Mouse (Mus musculus) skeletal muscle tissue, adult 2 months (tissue): ENCODE measurements at regions not wholly inside any gene's neighbourhood (a gene's known extent, or its start where the extent isn't known, plus 50 kb on each side); places are given as distances from the start of the nearest gene placed in this dataset.

Source experiments
- DNase-seq: peaks from one replicate; pipeline ENCODE4 v3.0.0-alpha.2; 2012; ENCODE audit warnings: low read depth, low spot score

GRCm38 (mm10) chr7:71214500-71215055 lies 136.7 kb downstream of the Gm10295 start:
- DNase-seq: no peak

DNA sequence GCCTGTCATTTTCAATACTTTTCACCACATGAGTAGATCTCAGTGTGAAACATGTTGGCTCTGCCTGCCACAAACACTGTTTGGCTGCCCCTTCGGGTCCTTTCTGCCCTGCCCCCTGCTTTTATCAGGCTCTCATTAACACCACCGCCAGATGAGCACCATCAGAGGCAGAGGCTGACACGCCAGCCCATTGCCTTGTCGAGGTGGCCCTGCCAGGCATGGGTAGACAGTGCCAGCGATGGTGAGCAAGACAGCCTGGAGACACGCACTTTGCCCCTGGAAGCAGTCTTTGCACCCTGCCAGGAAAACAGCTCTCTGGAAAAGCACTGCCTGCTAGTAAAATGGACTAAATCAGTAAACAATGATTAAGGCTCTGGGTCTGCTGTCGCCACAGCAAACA lies 158.2 kb downstream of the Gm10295 start:
- no peak for DNase-seq

DNA sequence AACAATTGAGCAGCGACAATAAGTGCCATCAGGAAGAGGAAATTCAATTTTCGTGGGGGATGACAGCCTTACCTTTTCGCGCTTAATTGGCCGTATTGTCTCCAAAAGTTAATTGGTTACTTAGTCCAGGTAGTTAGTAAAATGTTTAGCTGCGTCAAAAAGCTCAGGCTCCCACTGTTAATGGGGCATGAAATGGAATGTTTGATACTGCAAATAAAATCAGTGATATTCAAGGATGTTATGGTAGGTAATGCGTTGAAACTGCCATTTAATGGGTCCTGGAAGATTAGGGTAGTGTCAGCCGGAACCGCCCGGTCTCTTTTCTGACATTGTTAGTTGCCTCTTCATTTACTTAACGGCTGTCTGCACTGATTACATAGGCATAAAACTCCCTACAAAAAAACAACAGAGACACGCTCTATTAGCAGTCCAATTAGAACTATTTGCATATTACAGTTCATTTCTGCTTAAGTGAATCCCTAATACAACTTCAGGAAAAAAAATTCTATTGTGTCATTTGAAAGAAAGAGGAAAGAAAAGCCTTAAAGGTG lies 161.0 kb downstream of the Gm10295 start:
- DNase-seq: no peak

GRCm38 (mm10) chr7:71189757-71190156 lies 161.5 kb downstream of the Gm10295 start:
- no peak for DNase-seq

DNA sequence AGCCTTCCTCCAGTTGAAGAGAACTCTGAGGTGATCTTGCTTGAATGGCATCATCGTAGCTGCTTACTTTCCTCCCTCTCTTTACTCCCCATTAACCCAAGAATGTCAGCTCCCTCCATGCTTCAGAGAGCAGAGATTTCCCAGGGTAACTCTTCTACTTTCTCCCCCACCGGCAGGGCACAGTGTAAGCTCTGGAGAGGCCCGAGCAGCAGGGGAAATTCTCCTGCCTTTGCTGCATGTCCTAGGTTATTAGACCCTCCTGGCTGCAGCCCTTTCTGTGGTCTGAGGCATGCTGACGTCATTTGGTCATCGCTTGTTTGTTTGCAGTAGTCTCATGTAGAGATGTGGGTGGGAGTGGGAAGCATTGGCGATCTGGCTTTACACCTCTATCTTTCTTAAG lies 163.2 kb downstream of the Gm10295 start:
- no peak for DNase-seq

DNA sequence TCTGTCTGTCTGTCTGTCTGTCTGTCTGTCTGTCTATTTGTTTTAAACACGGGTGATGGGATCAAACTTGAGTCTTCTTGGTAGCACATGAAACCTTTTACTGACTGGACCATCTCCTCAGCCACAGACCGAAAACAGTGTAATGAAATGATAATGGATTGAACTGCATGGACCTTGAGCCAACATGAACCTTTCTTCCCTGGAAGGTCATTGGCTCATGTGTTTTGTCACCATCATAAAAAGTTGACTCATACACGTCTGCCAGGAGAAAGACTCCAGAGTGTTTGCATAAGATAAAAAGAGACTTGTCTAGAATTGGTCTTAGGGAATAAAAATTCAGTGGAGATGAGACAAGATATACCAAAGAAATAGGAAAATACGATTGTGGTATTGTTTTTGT lies 176.4 kb downstream of the Gm10295 start:
- DNase-seq: no peak

DNA sequence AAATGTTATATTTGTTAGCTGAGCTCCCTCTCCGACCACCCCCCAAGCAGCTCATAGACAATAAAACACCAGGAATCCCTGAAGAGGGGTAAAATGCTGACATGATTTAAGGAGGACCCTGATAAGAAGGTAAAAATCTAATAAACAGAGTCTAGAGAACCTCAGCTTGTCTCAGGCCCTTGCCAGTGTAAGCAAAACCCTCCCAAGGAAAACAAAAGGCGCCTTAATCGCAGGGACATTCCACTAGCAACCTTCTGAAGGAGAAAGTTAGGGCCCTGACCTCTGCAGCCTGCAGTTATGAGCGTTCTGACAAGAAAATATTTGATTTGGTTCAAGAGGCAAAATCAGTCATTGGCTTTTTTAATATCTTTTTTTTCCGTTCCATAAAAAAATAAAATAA lies 212.2 kb downstream of the Gm10295 start:
- DNase-seq: no peak

DNA sequence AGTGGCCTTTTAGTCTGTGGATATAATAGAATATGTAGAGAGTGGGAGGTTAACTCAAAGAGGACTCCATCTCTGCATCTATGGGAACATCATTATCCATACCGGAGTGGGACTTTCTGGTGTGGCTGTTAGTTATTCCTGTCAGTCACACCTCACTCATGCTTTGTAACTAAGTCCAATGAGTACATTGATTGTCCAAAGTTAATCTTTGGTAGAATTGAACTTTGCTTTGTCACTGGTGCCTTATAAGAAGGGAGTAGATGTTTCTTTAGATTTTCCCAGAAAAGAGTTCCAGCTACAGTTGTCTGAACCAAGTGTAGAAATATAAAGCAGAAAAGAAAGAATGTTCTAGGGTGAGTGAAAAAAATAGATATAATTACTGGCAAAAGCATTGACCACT lies 221.3 kb downstream of the Gm10295 start:
- DNase-seq: no peak

- DNase-seq: no peak
Observed at GRCm38 (mm10) chr7:71128928-71129327, 222.4 kb downstream of the Gm10295 start.

DNA sequence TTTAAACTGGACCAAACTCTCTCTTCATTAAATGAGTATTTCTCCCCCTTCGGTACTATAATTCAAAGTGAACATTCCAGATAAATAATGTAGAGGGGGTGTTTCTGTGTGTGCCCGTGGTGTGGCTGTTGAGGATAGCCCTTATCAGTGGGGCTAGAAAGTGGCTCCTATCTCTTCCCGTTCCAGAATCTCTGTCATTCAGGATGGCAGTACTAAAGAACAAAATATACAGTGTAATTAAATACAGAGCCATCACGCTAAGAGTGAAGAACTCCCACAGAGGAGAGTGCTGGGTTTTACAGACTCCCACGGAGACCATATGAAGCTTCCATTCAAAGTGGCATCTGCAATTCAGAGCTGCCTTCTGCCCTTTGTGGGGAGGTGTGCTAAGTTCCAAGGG lies 229.8 kb downstream of the Gm10295 start:
- no peak for DNase-seq

DNA sequence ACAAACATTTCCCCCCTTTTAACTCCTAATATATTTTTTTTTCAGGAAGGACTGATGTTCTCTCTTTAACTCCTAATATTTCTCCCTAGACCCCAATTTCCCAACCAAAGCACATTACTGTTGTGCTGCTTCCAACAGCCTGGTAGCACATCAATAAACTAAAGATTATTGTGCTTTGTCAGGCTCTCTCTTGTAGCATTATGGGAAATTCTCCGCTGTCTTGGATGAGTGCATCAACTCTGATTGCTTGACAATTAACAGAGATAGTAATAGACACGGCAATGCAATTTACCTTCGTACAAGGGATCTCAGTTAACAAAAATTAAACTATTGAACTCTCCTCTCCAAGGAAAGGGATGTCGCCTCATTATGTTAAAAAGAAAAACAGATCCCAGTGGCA lies 230.3 kb downstream of the Gm10295 start:
- DNase-seq: no peak

- DNase-seq: no peak
Observed at GRCm38 (mm10) chr7:71119987-71120386, 231.3 kb downstream of the Gm10295 start.

GRCm38 (mm10) chr7:71107101-71107500 lies 244.2 kb downstream of the Gm10295 start:
- DNase-seq: no peak

- DNase-seq: no peak
Observed at GRCm38 (mm10) chr7:71100266-71100665, 251.0 kb downstream of the Gm10295 start.

GRCm38 (mm10) chr7:71098276-71098675 lies 253.0 kb downstream of the Gm10295 start:
- no peak for DNase-seq

DNA sequence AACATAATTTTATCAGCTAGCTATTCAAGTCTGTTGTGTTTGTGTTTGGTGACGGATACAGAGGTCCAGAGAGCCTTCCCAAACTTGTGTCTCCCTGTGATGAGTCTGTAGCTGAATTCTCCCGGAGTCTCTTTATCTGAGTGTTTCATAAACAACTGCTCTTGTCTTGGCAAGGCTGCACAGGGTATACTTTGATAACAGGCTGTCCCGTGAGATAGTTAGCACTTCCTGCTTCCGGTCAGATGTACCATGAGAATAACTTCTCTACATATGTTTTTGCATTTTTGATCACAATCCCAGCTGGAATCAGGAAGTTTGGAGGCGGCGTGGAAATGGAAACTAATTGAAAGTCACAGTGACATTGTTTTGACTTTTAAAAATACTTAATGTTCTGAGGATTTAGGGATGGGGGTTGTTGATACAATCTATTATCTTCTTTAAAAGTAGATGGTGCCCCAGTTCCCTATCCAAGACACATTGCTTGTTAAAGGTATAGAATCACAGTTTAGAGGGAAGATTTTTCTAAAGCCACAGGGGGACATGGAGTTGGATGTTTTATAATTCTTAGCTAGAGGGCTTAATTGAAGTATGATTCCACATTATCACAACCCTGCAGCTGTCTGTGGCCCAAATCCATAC lies 257.9 kb downstream of the Gm10295 start:
- DNase-seq: peak; percentile 26

DNA sequence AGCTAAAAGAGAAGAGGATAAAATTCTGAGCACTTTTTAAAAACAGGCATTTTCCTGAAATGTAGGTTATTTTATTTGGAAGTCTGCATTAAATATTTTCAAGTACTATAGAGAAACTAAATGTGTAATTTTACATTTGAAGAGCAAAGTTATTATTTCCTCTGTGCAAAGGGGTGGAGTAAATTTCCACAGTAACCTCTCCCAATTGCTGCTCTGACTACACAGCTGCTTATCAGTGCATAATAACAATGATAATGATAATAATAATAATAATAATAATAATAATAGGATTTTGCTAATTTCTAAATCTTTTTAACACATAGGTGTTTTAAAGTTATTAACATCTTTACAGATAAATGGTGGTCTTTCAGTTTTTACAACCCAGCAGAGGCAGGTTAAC lies 258.5 kb downstream of the Gm10295 start:
- no peak for DNase-seq

DNA sequence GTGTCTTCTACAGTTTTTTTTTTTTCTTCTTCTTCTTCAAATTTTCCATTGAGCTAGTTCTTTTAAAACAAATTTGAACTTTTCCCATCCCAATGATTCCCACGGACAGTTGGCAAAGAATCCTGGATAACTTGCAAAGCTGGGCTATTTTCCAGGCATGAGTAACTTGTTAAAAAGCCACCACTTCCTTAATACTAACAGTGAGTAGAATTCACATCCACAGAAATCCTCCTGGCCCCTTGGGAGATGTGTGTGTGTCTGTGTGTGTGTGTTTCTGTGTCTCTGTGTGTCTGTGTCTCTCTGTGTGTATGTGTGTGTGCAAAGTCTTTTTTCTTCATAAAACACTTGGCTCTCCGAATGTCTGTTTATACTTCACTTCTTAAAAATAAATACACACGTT lies 259.0 kb downstream of the Gm10295 start:
- DNase-seq: peak; percentile 56

GRCm38 (mm10) chr7:71064446-71065391 lies 286.6 kb downstream of the Gm10295 start:
- no peak for DNase-seq

DNA sequence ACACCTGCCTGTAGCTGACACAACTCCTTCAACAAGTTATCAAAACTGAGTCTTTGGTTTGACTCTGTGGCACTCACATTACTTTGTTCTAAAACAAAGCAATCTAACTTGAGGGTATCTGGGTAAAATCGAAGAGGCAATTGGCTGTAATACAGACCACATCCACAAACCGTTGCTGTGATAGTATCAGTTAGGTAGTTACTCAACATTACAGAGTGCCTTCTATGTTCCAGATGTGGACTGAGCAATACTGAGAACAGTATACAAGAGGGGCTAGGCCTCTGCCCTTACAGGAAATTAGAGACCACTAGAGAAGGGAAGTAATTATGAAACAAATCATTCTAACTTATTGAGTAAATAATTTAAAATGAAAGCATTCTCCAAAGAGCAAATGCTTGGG lies 300.5 kb downstream of the Gm10295 start:
- DNase-seq: no peak

GRCm38 (mm10) chr7:71047201-71047600 lies 304.1 kb downstream of the Gm10295 start:
- DNase-seq: no peak

- no peak for DNase-seq
Observed at GRCm38 (mm10) chr7:71046596-71046995, 304.7 kb downstream of the Gm10295 start.
